Mouse (Mus musculus) MEL (cell line): ENCODE measurements at regions not wholly inside any gene's neighbourhood (a gene's known extent, or its start where the extent isn't known, plus 50 kb on each side); places are given as distances from the start of the nearest gene placed in this dataset.

ENCODE experiments used
- BHLHE40 ChIP-seq: IDR thresholded peaks from 2 replicates; pipeline ENCODE4 v1.6.1; 2012; ENCODE audit warnings: low read depth, mild to moderate bottlenecking, inconsistent platforms, low read length, improper control_type of control experiment, borderline replicate concordance
- CTCF ChIP-seq, 3 experiments: IDR thresholded peaks in 2 of 3; conservative IDR thresholded peaks in 1 of 3; 2 replicates each; pipeline ENCODE4 v1.5.1; 2011 to 2012; ENCODE audit warnings: low read length in 3 of 3, low read depth in 2 of 3, mild to moderate bottlenecking in 2 of 3, improper control_type of control experiment in 1 of 3, inconsistent platforms in 1 of 3, mixed read lengths in 1 of 3, moderate library complexity in 1 of 3; ENCODE audit not compliant: control insufficient read depth in 1 of 3, insufficient read depth in 1 of 3, poor library complexity in 1 of 3, severe bottlenecking in 1 of 3
- E2F4 ChIP-seq: IDR thresholded peaks from 2 replicates; pipeline ENCODE4 v1.6.1; 2011; ENCODE audit warnings: low read depth, low read length, improper control_type of control experiment, borderline replicate concordance
- MAX ChIP-seq: IDR thresholded peaks from 2 replicates; pipeline ENCODE4 v1.6.1; 2011; ENCODE audit warnings: low read length, improper control_type of control experiment
- MEF2A ChIP-seq: IDR thresholded peaks from 2 replicates; pipeline ENCODE4 v1.6.1; 2014; ENCODE audit warnings: low read depth, mild to moderate bottlenecking, inconsistent platforms, low read length, improper control_type of control experiment; ENCODE audit not compliant: poor library complexity, insufficient replicate concordance, severe bottlenecking; ENCODE audit errors: extremely low read depth
- RAD21 ChIP-seq: IDR thresholded peaks from 2 replicates; pipeline ENCODE4 v1.6.1; 2011; ENCODE audit warnings: mild to moderate bottlenecking, low read depth, low read length, improper control_type of control experiment
- SMC3 ChIP-seq: IDR thresholded peaks from 2 replicates; pipeline ENCODE4 v1.6.1; 2011; ENCODE audit warnings: low read depth, low read length, improper control_type of control experiment
- TCF12 ChIP-seq: IDR thresholded peaks from 2 replicates; pipeline ENCODE4 v1.6.1; 2014; ENCODE audit warnings: low read depth, mild to moderate bottlenecking, inconsistent platforms, low read length, improper control_type of control experiment, moderate library complexity

DNA sequence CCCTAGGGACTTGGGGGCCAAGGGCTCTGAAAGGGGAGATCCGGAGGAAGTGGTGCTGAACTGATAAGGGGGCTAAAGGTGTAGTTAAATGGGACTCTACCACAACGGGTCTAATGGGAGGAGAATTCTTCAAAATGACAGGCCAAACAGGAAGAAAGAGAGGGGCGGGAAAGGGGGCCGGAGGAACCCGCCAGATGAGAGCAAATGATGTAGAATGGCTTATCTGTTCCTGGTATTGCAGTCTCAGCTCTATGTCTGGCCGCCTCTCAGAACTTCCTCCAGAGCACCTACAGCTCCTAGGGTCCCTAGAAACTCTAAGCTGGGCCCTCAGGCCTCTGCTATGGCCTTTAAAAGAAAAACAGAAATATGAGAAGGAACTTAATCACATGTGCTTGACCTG lies 306.8 kb downstream of the Phkb start:
- TF ChIP-seq MAX (no peak), CTCF (IDR thresholded peaks at IDR 0.05 in 2 of 3, conservative IDR thresholded peaks at IDR 0.05 in 1 of 3; ENCODE audit: control insufficient read depth in 1 of 3, insufficient read depth in 1 of 3, low read depth in 2 of 3, low read length in 3 of 3, poor library complexity in 1 of 3, severe bottlenecking in 1 of 3) (no peak), TCF12 (no peak), MEF2A (no peak), SMC3 (no peak), E2F4 (no peak), RAD21 (no peak), BHLHE40 (no peak)
